Mouse (Mus musculus): ENCODE measurements around the gene Pgm5. TPM values are rescaled to one million over a fixed set of nuclear protein-coding genes. Genes with fewer than 3 reads are reported as not detected.

The Pgm5 gene
- polyA plus RNA-seq, 1 experiment from 2014 or later: 0.07 TPM

DNA sequence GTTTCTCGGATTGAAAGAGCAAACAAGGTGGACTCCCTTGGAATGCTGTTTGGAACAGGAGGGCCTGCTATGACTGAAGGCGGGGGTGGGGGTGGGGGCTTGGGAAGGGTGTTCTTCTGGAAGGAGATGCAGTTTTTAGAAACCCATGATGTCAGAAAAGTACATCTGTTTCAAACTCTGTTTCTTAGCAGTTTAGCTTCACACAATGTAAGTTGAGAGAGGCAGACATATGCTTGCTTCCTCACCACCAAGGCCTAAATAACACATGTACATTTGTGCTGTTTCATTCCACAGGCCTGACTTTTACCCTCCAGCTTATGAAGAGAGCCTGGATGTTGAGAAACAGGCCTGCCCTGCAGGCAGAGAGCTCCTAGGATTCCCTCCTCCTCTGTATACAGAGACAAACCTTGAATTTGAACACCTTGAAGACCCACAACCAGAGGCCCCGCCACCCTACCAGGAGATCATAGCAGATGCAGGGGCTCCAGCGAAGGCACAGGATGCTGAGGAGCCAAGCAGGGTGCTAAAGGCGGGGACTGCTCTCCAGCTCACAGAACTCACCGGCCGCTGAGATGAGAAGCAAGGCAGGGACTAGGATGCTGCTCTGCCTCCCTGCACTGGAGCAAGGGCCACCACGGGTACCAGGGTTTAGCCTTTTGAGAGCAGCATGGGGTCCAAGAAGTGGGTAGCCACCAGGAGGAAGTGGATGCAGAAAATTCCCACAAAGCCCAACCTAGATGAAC, 184.2 kb downstream of the Pgm5 start:
- H3K27me3 ChIP-seq: no peaks in the 10 kb centered on the region
- H3K27ac ChIP-seq (replicated peaks): no peak overlapping the region
- no peaks in the 10 kb centered on the region for H3K36me3 ChIP-seq (replicated peaks)
- 50% methylated on average over 8 of the region's 8 CpGs for WGBS (ENCODE audit: insufficient replicate concordance)
- H3K4me2 ChIP-seq: no peak overlapping the region
- no peak overlapping the region for H3K4me3 ChIP-seq (replicated peaks)
- H3K9me3 ChIP-seq (replicated peaks): no peaks in the 10 kb centered on the region
- no peak overlapping the region for H3K9ac ChIP-seq
- ATAC-seq (ENCODE audit: insufficient read depth): no peak
- H3K4me1 ChIP-seq (replicated peaks): no peaks in the 10 kb centered on the region

DNA sequence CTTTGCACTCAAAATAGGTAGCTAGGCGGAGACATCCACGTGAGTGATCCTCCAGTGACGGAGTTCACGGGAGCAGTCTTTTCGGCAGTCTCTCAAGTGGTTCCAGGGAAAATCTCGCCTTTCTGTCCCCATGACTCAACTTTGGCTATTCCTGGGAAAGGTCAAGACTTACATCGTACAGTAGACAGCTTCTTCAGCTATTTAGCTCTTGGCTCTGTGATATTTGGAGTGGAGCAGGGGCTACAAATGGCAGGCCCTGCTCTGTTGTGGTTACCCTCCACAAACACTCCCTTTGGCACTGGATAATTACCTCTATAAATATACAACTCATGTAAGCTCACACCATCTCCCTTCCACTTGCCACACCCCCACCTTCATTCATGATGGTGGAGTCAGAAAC, 185.2 kb downstream of the Pgm5 start:
- Histone ChIP-seq H3K9me3 (replicated peaks) (no peaks in the 10 kb centered on the region), H3K27ac (replicated peaks) (no peak overlapping the region), H3K4me2 (no peak overlapping the region), H3K4me1 (replicated peaks) (no peaks in the 10 kb centered on the region), H3K9ac (no peak overlapping the region), H3K4me3 (replicated peaks) (no peak overlapping the region), H3K36me3 (replicated peaks) (no peaks in the 10 kb centered on the region), H3K27me3 (no peaks in the 10 kb centered on the region)
- no peak for ATAC-seq (ENCODE audit: insufficient read depth)
- WGBS (ENCODE audit: insufficient replicate concordance): 69% methylated on average over 7 of the region's 7 CpGs

DNA sequence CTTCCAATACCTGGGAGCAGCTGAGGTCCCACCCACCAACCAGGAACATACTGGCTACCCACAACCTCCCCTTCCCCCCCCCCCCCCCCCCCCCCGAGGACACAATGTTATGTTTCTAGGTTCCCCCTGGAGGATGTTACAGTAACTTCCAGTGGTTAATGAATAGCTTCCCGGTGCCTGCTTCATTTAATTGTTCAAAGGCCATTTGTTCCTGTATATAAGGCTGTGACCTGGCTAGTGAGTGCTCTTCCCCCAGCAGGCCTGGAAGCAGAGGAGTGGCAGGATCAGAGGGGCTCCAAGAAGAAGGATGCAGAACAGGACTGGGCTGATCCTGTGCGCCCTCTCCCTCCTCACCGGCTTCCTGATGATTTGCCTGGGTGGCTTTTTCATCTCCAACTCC, 187.9 kb downstream of the Pgm5 start, which contains the start of gene Tmem252:
Gene Tmem252 (plus strand): TSS at position 247 of the 400 bp plus-strand sequence.
- H3K9ac ChIP-seq: no peak within 1 kb of the TSS
- no peaks in the 10 kb centered on the region for H3K9me3 ChIP-seq (replicated peaks)
- ATAC-seq (ENCODE audit: insufficient read depth): no peak
- no peaks in the 10 kb centered on the region for H3K27me3 ChIP-seq
- no peak within 1 kb of the TSS for H3K27ac ChIP-seq (replicated peaks)
- H3K4me3 ChIP-seq (replicated peaks): no peak within 1 kb of the TSS
- H3K36me3 ChIP-seq (replicated peaks): no peaks in the 10 kb centered on the region
- no peak within 1 kb of the TSS for H3K4me2 ChIP-seq
- WGBS (ENCODE audit: insufficient replicate concordance): 43% methylated on average over 4 of the region's 4 CpGs
- no peaks in the 10 kb centered on the region for H3K4me1 ChIP-seq (replicated peaks)

DNA sequence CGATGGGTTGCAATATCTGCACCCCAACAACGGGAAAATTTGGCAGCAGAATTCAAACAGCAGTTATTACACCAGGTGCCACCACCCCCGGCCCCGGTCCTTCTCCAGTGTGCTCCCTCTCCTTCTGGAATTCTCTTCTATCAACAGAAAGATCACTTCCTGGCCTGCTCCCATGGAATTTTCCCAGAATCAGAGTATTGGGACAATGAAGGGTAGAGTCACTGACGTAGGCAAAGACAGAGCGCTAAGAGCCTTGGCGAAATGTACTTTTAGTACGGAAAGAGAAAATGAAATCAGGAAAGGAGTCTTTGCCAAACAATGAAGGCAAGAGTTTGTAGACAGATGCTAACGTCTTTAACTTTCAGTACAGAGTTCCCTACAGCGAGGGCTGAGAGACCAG, 188.3 kb downstream of the Pgm5 start:
- 70% methylated on average over 10 of the region's 10 CpGs for WGBS (ENCODE audit: insufficient replicate concordance)
- no peak for ATAC-seq (ENCODE audit: insufficient read depth)
- no peaks in the 10 kb centered on the region for H3K36me3 ChIP-seq (replicated peaks)
- H3K9ac ChIP-seq: no peak overlapping the region
- no peak overlapping the region for H3K27ac ChIP-seq (replicated peaks)
- no peak overlapping the region for H3K4me3 ChIP-seq (replicated peaks)
- no peaks in the 10 kb centered on the region for H3K4me1 ChIP-seq (replicated peaks)
- no peaks in the 10 kb centered on the region for H3K27me3 ChIP-seq
- no peaks in the 10 kb centered on the region for H3K9me3 ChIP-seq (replicated peaks)
- no peak overlapping the region for H3K4me2 ChIP-seq

DNA sequence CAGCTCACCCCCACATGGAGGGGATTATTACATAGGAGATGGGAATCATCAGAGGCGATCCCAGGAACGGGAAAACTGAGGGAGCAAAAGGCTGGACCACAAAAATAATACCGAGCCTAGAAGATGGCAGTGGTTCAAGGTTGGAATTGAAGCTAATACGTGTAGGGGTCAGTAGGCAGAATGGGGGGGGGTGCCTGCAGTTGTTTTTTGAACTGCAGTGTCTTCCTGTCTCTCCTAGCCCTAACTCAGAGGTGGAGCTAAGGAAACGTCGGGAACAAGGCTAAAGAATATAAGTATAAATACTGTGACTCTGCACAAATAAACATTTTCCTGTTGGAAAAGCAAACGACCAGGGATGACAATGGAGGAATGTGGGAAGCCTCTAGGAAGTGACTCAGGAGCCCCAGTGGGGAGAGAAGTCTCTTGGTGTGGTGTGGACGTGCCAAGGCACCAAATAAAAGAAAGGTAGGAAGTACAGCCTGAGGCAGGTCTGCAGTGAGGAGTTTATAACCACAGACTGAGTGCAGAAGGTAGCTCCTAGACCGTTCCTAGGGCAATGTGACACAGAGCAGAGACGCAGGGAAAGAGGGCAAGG, 189.2 kb downstream of the Pgm5 start:
- Histone ChIP-seq H3K36me3 (replicated peaks) (no peaks in the 10 kb centered on the region), H3K9me3 (replicated peaks) (no peaks in the 10 kb centered on the region), H3K4me3 (replicated peaks) (no peak overlapping the region), H3K9ac (no peak overlapping the region), H3K4me1 (replicated peaks) (no peaks in the 10 kb centered on the region), H3K27me3 (no peaks in the 10 kb centered on the region), H3K4me2 (no peak overlapping the region), H3K27ac (replicated peaks) (no peak overlapping the region)
- 38% methylated on average over 10 of the region's 10 CpGs for WGBS (ENCODE audit: insufficient replicate concordance)
- ATAC-seq (ENCODE audit: insufficient read depth): no peak

DNA sequence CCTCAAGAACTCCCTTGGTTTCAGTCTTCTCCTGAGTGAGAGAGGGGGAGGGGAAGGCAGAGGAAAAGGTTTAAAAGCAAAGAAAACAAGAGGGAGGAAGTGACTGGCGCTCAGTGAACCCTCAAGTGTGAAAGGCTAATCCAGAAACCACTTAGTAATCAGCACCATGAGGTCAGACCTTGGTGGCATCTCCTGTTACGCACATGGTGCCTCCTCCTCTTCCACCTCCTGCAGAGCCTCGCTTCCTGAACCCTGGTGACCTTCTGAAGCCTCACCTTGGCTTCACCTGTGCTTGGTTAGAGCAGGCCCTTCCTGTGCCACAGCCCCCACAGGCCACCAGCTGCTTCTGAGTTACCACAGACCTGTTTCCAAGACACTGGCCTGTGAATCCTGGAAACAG, 190.1 kb downstream of the Pgm5 start:
- Histone ChIP-seq H3K27me3 (no peaks in the 10 kb centered on the region), H3K4me3 (replicated peaks) (no peak overlapping the region), H3K9ac (no peak overlapping the region), H3K4me1 (replicated peaks) (no peaks in the 10 kb centered on the region), H3K4me2 (no peak overlapping the region), H3K36me3 (replicated peaks) (no peaks in the 10 kb centered on the region), H3K9me3 (replicated peaks) (no peaks in the 10 kb centered on the region), H3K27ac (replicated peaks) (no peak overlapping the region)
- no peak for ATAC-seq (ENCODE audit: insufficient read depth)
- WGBS (ENCODE audit: insufficient replicate concordance): 33% methylated on average over 3 of the region's 3 CpGs

DNA sequence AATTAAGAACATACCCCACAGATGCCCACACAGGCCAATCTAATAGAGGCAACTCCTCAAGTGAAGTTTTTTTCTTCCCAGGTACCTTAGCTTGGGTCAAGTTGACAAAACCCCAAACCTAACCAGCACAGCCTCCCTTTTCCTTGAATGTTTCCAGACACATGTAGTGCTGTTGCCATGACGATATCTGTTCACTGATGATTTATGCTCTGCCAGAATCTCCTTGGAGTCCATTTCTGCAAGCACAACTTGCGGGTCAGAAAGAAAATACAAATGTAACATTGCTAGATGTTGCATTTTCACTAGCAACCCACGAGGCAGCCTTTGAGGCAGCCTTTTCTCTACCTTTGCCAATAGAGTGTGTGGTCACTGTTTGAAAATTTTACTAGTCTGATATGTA, 194.1 kb downstream of the Pgm5 start:
- Histone ChIP-seq H3K4me1 (replicated peaks) (no peaks in the 10 kb centered on the region), H3K27me3 (no peaks in the 10 kb centered on the region), H3K9me3 (replicated peaks) (no peaks in the 10 kb centered on the region), H3K9ac (no peak overlapping the region), H3K27ac (replicated peaks) (no peak overlapping the region), H3K36me3 (replicated peaks) (no peaks in the 10 kb centered on the region), H3K4me2 (no peak overlapping the region), H3K4me3 (replicated peaks) (no peak overlapping the region)
- ATAC-seq (ENCODE audit: insufficient read depth): no peak
- 61% methylated on average over 3 of the region's 3 CpGs for WGBS (ENCODE audit: insufficient replicate concordance)

DNA sequence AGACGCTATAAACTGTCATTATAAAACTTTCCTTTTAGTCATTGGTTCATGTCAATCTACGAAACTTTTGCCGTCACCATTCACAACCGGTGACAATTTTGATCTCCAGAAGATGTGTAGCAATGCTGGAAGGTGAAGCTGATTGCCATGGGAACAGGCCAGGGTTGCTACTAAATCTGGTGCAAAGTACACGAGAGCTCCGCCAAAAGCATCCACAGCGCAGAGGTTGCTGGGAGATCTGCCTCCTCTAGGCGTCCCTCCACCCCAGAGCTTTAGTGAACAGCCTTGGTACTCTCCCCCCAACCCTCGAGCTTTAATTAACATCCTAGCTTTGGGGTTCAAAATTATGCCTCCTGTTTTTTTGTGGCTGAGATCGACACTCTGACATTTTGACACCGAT, 195.9 kb downstream of the Pgm5 start:
- 61% methylated on average over 11 of the region's 11 CpGs for WGBS (ENCODE audit: insufficient replicate concordance)
- no peak for ATAC-seq (ENCODE audit: insufficient read depth)
- Histone ChIP-seq H3K4me2 (no peak overlapping the region), H3K27ac (replicated peaks) (no peak overlapping the region), H3K9me3 (replicated peaks) (no peaks in the 10 kb centered on the region), H3K9ac (no peak overlapping the region), H3K4me3 (replicated peaks) (no peak overlapping the region), H3K27me3 (no peaks in the 10 kb centered on the region), H3K36me3 (replicated peaks) (no peaks in the 10 kb centered on the region), H3K4me1 (replicated peaks) (no peaks in the 10 kb centered on the region)

DNA sequence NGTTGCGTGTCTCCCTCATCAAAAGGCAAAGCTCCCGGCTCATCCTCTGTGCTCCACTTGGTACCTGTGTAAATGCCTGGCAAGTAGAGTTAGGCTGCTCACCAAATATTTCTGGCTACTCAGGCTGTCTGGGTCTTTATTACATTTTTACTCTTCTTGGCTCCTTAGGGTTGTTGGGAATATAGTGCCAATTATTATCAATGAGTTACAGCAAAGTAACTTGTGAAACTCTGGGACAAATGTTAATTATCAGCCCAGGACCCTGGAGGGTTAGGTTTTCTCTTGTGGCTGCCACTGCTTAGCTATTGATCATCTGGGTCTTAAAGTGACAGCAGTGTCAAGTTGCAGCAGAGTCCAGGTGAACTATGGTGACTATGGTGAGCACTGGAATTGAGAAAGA, 199.3 kb downstream of the Pgm5 start:
- Histone ChIP-seq H3K4me2 (no peak overlapping the region), H3K27ac (replicated peaks) (no peak overlapping the region), H3K27me3 (no peaks in the 10 kb centered on the region), H3K4me3 (replicated peaks) (no peak overlapping the region), H3K36me3 (replicated peaks) (no peaks in the 10 kb centered on the region), H3K4me1 (replicated peaks) (no peaks in the 10 kb centered on the region), H3K9me3 (replicated peaks) (no peaks in the 10 kb centered on the region), H3K9ac (no peak overlapping the region)
- 66% methylated on average over 2 of the region's 2 CpGs for WGBS (ENCODE audit: insufficient replicate concordance)
- no peak for ATAC-seq (ENCODE audit: insufficient read depth)

DNA sequence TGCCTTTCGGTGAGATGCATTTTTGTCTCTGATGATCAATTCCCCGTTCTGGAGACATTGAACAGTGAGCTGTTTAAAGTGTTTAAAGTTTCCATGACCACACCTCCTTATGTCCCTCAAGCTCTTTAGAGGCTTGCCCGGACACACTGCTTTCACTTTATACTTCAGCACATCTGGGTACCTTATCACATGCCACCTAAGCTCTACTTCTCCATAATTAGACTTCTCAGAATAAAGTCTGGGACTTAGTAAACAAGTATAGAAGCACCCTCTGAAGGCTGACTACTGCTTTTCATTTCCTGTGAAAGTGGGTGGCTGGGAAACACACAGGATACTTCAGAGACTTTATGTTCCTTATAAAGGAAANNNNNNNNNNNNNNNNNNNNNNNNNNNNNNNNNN, 204.7 kb downstream of the Pgm5 start:
- Histone ChIP-seq H3K4me3 (replicated peaks) (no peak overlapping the region), H3K36me3 (replicated peaks) (no peaks in the 10 kb centered on the region), H3K27ac (replicated peaks) (no peak overlapping the region), H3K4me2 (no peak overlapping the region), H3K4me1 (replicated peaks) (no peaks in the 10 kb centered on the region), H3K27me3 (no peaks in the 10 kb centered on the region), H3K9ac (no peak overlapping the region), H3K9me3 (replicated peaks) (no peaks in the 10 kb centered on the region)
- no peak for ATAC-seq (ENCODE audit: insufficient read depth)
- 59% methylated on average over 3 of the region's 3 CpGs for WGBS (ENCODE audit: insufficient replicate concordance)

DNA sequence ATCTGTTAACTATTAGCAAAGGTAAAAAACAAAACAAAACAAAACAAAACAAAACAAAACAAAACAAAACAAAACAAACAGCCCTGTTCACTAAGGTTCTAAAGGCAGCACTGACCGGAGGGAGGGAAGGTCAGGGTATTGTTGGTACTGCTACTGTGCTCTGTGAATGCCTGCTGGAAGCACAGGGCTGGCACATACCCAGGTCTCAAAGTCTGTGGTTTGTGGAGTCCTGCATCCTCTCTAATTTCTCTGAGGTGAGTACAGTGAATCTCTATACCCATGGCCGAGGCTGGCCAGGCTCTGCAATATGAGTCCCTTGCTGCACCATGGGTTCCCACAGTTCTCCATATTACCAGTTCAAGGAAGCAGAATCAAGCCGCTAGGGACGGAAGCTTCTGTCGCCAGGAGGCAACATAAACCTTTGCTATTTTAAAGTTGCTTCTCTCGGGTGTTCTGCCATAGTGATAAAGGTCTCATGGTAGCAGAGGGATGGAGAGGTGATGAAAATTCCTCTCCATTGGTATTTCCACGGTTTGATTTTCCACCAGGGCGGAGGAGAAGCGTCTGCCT, 208.3 kb downstream of the Pgm5 start:
- ATAC-seq (ENCODE audit: insufficient read depth): no peak
- H3K4me2 ChIP-seq: no peak overlapping the region
- H3K27ac ChIP-seq (replicated peaks): no peak overlapping the region
- H3K36me3 ChIP-seq (replicated peaks): no peaks in the 10 kb centered on the region
- no peaks in the 10 kb centered on the region for H3K4me1 ChIP-seq (replicated peaks)
- no peak overlapping the region for H3K4me3 ChIP-seq (replicated peaks)
- no peak overlapping the region for H3K9ac ChIP-seq
- H3K9me3 ChIP-seq (replicated peaks): no peaks in the 10 kb centered on the region
- WGBS (ENCODE audit: insufficient replicate concordance): 60% methylated on average over 9 of the region's 9 CpGs
- no peaks in the 10 kb centered on the region for H3K27me3 ChIP-seq

Data from liver, embryonic 15.5 days (tissue).